Mouse (Mus musculus): Measurements from ENCODE around the gene Slc12a6.

Slc12a6 gene

DNA sequence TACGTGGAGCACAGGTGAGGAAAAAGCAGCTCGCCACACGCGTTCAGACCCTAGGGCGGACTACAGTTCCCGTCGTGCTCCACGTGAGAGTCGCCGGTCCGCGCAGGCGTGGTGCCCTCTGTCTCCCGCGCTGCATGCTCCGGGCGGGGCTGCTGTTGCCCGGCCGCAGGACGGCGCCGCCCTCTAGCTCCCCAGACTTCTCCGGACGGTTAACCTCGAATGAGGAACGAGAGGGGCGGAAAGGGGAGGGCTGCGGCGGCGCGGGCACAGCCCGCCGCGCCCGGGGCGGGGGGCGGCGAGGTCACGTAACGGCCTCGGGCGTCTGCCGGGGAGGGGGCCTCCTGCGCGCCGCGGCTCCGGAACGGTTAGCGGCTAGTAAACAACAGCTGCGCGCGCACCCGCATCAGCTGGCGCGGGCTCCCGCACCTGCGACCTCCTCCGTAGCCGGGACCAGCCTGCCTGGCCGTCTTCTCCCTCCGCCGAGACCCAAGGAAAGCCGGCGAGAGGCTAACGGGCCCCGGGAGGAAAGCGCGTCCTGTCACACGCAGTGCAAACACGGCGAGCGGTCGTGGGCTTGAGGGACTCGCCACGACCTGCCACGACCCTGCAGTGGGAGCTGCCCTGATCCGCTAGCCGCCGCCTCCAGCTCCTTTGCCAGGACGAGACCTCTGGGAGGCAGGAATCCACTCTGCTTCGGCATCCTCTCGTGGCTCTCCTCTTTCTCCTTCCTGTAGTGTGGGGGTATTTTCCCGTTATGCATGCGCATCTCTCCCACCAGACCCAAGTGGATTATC is at the start of gene Slc12a6:
Gene Slc12a6 (plus strand): TSS at position 378 of the 794 bp plus-strand sequence.
- DNase-seq, result peak; percentile 99

GRCm38 (mm10) chr2:112215977-112216376 is 49.6 kb upstream of the Slc12a6 start:
- no peak for DNase-seq

DNA sequence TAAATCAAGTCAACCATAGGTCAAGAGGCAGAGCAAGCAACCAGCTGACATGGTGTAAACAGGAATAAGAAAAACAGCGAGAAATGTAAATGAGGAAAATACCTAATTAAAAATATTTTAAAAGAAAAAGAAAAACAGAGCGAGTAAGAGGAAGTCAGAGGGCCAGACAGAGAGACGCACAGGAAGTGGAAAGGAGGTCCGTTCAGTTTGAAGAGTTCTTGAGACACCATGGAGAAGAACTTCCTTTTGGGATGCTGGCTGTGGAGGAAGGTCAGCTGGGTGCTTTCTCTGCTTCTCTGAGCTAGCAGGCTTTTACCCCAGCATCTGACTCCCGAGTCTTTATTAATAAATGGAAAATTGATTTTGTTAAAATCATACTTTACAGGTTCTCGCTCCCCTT is 48.0 kb upstream of the Slc12a6 start:
- DNase-seq, result no peak

DNA sequence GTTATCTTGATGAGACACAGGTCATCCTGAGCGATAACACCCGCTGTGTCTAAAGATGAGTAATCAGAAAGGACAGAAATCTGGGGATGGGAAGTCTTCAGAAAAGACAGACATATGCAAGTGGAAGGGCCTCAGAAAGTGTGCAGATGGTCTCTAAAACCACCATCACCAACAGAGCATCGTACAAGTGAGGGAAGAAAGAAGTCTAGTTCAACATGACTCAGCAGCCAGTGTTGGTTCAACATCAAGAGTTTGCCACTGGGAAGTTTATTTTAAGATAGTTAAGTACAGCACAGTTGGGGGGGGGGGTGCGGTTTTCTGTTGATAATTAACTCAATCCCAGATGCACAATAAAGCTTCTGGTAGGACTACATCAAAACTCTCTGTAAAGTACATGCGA is 44.7 kb upstream of the Slc12a6 start:
- no peak for DNase-seq

DNA sequence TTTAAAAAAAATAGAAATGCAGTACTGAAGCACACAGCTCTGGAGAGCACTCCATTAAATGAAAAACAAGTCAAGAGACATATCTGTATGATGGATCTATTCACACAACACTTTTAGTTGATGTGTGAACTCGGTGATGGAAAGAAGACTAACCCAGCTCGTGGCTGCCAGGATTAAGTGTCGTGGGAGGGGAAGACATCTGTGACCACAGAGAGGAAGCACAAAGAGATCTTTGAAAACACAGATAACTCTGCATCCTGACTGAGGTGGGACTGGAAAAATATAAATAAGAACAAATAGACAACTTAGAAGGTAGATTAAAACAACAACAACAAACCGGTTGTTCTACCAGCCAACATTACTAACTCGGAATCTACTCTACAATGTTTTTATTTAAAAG is 43.0 kb upstream of the Slc12a6 start:
- no peak for DNase-seq

DNA sequence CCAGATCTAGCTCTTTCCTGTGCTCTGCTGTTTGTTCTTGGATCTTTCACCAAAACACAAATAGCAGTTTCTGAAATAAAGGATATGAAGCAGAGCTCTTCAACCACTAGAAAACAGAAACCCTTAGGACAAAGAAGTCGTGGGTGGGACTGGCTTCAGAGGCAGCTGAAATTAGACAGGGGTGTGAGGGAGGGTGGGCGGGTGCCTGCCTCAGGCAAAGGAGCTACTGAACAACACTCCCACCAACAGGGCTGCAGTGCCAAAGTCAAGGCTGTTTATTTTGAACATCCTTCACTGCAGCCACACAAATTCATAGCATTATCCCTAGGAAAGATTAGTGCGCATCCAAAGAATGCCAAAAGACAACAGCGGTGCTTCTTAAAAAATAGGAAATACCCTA is 41.3 kb upstream of the Slc12a6 start:
- no peak for DNase-seq

DNA sequence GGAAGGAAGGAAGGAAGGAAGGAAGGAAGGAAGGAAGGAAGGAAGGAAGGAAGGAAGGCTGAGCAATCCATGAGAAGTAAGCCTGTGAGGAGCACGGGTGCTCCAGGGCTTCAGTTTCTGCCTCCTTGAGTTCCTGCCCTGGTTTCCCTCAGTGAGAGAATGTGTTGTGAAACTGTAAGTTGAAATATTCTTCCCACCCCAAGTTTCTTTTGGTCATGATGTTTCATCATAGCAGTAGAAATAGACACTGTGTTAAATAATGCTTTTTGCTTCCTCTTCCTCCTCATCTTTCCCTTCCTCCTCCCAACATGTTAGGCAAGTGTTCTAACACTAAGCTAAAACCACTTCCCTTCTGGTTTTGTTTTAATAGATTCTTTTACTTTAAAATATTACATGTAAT is 33.0 kb upstream of the Slc12a6 start:
- DNase-seq, result peak; percentile 51

DNA sequence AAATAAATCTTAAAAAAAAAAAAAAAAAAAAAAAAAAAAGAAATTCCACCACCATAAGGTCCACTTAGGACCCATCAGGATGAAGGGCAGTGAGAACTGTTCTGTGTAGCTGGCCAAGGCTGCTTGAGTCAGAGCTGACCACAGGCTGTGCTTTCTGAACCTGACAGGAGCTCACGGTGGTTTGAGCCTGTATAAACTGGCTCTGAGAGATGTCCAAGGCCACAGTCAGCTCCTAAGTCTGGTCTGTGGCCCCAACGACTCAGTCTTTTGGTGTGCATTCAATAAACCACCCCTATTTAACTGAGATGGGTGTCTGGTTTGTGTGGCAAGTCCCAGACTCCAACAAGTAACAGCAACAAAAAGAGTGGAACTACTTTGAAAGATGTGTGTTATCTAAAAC is 29.0 kb upstream of the Slc12a6 start:
- peak; percentile 50 for DNase-seq

GRCm38 (mm10) chr2:112238006-112238405 is 27.6 kb upstream of the Slc12a6 start:
- DNase-seq, result peak; percentile 46

DNA sequence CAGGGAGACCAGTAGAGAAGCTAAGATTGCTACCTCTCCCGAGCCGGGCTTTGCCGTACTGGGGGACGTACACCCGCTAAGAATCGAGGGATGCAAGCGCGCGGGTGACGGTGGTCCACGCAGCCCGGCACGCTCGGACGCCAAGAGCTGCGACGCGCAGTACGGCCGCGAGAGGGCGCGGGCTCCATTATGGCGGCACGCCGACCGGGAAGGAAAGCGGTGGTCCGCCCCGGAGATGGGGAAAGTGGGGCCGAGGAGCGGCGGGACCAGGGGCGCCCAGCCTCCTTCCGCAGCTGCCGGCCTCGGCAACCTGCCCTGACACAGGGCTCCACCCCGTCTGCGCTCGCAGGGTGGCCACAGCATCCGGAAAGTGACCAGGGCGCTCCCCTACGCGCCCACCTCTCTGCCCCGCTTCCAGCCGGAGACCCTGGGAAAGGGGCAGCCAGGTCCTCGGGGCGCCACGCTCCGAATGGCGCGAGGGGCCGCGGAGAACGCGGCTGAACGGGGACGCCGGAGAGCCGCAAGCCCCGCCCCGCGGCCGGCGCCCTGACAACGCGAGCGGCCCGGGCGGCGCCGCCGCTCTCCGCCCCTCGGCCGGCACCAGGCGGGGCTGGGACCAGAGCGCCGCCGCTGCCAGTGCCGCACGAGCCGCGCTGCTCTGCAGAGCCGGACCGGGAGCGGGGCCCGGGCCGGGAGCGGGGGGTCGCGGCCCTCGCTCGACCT is 26.3 kb upstream of the Slc12a6 start, which contains the start of gene Lpcat4:
Gene Lpcat4 (plus strand): TSS at position 257 of the 723 bp plus-strand sequence.
- peak; percentile 99 for DNase-seq

- peak; percentile 92 for DNase-seq
Measured at GRCm38 (mm10) chr2:112239935-112240721, 25.5 kb upstream of the Slc12a6 start.

GRCm38 (mm10) chr2:112241787-112242186 is 23.8 kb upstream of the Slc12a6 start:
- peak; percentile 81 for DNase-seq

GRCm38 (mm10) chr2:112245307-112245706 is 20.3 kb upstream of the Slc12a6 start:
- no peak for DNase-seq

- DNase-seq, result peak; percentile 80
Measured at GRCm38 (mm10) chr2:112246193-112246592, 19.4 kb upstream of the Slc12a6 start.

DNA sequence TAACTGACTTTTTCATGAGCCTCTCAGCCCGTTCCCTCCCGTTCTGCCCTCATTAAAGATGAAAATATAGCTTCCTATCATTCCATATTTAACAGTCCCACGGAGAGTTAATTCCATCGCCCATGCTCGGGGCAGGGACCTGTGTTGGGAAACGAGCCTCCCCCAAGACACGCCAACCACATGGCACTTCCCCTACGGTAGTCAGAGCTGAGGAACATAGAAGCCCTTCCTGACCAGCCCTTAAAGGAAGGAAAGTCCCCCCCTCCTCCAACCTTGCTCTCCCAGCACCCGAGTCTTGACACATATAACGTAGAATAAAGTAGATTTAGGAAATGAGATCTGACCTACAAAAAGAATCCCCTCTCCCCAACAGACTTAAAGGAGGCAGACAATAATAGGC is 18.3 kb upstream of the Slc12a6 start:
- DNase-seq, result peak; percentile 70

- no peak for DNase-seq
Measured at GRCm38 (mm10) chr2:112249780-112250453, 15.7 kb upstream of the Slc12a6 start.

DNA sequence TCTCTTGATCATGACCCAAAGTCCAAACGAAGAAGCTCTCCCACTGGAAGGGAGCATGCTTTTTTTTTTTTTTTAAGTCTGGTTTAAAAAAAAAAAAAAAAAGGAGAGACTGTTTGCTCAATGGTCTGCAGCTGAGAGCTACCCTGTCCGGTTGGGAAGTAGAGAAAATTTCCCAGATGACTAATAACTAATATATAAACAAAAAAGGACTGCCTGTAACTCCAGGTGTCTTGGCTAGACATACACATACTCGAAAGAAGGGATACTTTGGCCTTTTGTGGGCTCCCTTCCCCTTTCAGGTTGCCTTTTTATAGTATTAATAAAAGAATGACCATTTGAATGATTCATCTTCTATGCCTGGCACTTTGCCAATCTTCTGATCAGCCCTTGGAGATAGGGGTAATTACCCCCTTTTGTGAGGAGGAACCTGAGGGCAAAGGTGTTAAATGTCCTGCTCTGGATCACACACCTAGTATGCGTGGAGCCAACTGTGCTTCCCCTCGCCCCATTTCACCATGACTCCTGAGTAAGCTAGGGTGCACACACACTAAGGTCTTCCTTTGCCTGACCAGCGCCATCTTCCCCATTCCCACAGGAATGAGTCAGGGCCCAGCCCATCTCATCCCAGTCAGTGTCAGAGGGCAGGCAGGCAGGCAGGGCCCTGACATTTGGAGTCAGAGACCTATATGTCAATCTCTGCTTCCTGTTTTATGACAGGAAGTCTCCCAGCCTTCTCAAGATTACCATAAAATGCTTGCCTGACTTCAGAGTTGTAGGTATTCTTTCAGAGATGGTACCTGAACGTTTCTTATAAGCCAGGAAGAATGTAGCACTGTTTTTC is 10.7 kb upstream of the Slc12a6 start:
- DNase-seq, result peak; percentile 62

DNA sequence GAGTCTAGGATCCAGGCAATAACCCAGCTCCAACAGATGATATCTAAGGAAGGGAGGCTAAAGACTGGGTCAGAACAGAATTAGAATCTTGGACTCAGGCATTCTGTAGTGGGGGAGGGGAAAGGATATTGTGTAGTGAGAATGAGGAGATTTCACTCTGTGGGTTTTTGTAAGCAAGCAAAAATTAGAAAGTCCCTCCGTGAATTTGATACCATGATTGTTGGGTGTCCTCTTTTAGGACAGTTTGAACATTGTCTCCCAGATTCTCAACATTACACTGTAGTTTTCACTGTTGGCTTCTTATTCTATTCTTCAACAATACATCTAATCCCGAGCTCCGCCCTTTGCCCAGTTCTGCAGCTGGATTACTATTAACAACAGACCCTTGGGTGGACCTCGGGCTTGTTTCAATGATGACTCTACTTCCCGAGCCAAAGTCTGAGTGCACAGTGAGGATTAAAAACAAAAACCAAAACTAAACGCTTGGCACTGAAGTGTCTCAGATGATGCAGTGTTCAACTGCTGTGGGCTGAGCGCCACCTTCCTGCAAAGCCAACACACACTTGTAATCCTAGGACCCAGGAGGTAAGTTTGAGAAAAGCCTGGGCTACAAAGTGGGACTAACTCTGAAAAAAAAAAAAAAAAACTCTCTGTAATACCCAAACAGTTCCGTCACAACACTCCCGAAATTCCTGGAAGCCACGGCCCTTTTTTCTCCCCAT is 6.2 kb upstream of the Slc12a6 start, which contains the start of gene Nutm1:
Gene Nutm1 (minus strand): TSS at position 51 of the 722 bp plus-strand sequence.
- DNase-seq, result peak; percentile 89

GRCm38 (mm10) chr2:112261748-112262653 is 3.6 kb upstream of the Slc12a6 start, which contains the start of gene Nop10:
Nop10 (plus strand) TSS chr2:112261926.
- DNase-seq, result peak; percentile 98
